Mouse (Mus musculus) heart, embryonic 16.5 days (tissue): ENCODE measurements around the gene Gm49318. TPM values are rescaled to one million over a fixed set of nuclear protein-coding genes. Genes with fewer than 3 reads are reported as not detected.

Experiments used
- ATAC-seq: fragments of 200-750 bp; cut with Nextera tagmentation; replicated peaks from 2 replicates; pipeline ENCODE4 v1.8.0; 2017; ENCODE audit warnings: moderate number of reproducible peaks; ENCODE audit not compliant: insufficient read depth, low FRiP score; ENCODE audit errors: extremely low read depth
- H3K27ac ChIP-seq: fragments of 300-500 bp; sonication (generic); 2 replicates; pipeline ENCODE4 v1.5.1; 2014; ENCODE audit warnings: mild to moderate bottlenecking, low read length, control low read depth, moderate library complexity
- H3K27me3 ChIP-seq: fragments of 300-500 bp; sonication (generic); 2 replicates; pipeline ENCODE4 v1.6.1; 2014; ENCODE audit warnings: low read length, mixed read lengths; ENCODE audit not compliant: control insufficient read depth, insufficient read depth
- H3K36me3 ChIP-seq: fragments of 300-500 bp; sonication (generic); 2 replicates; pipeline ENCODE4 v1.6.1; 2014; ENCODE audit not compliant: control insufficient read depth, insufficient read depth
- H3K4me1 ChIP-seq: fragments of 300-500 bp; sonication (generic); 2 replicates; pipeline ENCODE4 v1.6.1; 2014; ENCODE audit warnings: low read length, mixed read lengths; ENCODE audit not compliant: control insufficient read depth, insufficient read depth
- H3K4me2 ChIP-seq: fragments of 300-500 bp; sonication (generic); 2 replicates; pipeline ENCODE4 v1.6.1; 2014; ENCODE audit warnings: low read depth, mild to moderate bottlenecking, control low read depth, low read length
- H3K4me3 ChIP-seq: fragments of 300-500 bp; sonication (generic); 2 replicates; pipeline ENCODE4 v1.5.1; 2014; ENCODE audit warnings: mild to moderate bottlenecking, control low read depth, low read length
- H3K9ac ChIP-seq: fragments of 300-500 bp; sonication (generic); 2 replicates; pipeline ENCODE4 v1.6.1; 2014; ENCODE audit warnings: low read length, control low read depth
- H3K9me3 ChIP-seq: fragments of 300-500 bp; sonication (generic); replicated peaks from 2 replicates; pipeline ENCODE4 v1.6.1; 2016; ENCODE audit warnings: low read length; ENCODE audit not compliant: control insufficient read depth
- WGBS: fragments of 180-500 bp; shearing (Covaris S2); extraction: QIAGEN DNeasy Blood & Tissue Kit; methylation state at CpG from one replicate; pipeline ENCODE4 v1.1.7; 2014; 5-methylcytosine and 5-hydroxymethylcytosine counted together
- microRNA-seq: library from miRNA; unstranded; fragments of <30 nt; microRNA quantifications from one replicate; pipeline ENCODE4, GENCODE M21; 2017
- polyA plus RNA-seq: library from polyadenylated mRNA; unstranded; fragments of >200 nt; fragmentation: Nextera tagmentation; extraction: Ambion mirVana; gene quantifications from 2 replicates; pipeline ENCODE4 v1.2.1, GENCODE M21; 2015

Gm49318 gene
- polyA plus RNA-seq, 1 experiment from 2014 or later, result not detected

- peaks cover 12% of the 10 kb centered on the region for H3K4me1 ChIP-seq
- H3K4me3 ChIP-seq, result no peak overlapping the region
- no peak overlapping the region for H3K9ac ChIP-seq
- no peak overlapping the region for H3K4me2 ChIP-seq
- 88% methylated on average over 6 of the region's 6 CpGs for WGBS
- ATAC-seq, result no peak
- H3K36me3 ChIP-seq, result peaks cover 3% of the 10 kb centered on the region; the same call in 1 of the 2 replicates
- H3K27ac ChIP-seq, result no peak overlapping the region
- H3K9me3 ChIP-seq, result peaks cover 3% of the 10 kb centered on the region; the same call in 1 of the 2 replicates
- peaks cover 4% of the 10 kb centered on the region for H3K27me3 ChIP-seq
Observed at GRCm38 (mm10) chr9:22000296-22000695, 70.8 kb downstream of the Gm49318 start.

GRCm38 (mm10) chr9:21996178-21996867 is 74.7 kb downstream of the Gm49318 start:
- Histone ChIP-seq H3K4me1 (no peaks in the 10 kb centered on the region), H3K9me3 (peaks cover 3% of the 10 kb centered on the region; the same call in 1 of the 2 replicates), H3K4me2 (no peak overlapping the region), H3K27me3 (peaks cover 25% of the 10 kb centered on the region), H3K9ac (no peak overlapping the region), H3K4me3 (no peak overlapping the region), H3K27ac (no peak overlapping the region), H3K36me3 (no peaks in the 10 kb centered on the region)
- WGBS, result 75% methylated on average over 3 of the region's 3 CpGs
- ATAC-seq, result no peak

- no peak for ATAC-seq
- Histone ChIP-seq H3K36me3 (no peaks in the 10 kb centered on the region), H3K27me3 (peaks cover 59% of the 10 kb centered on the region), H3K9me3 (peaks cover 3% of the 10 kb centered on the region; the same call in 1 of the 2 replicates), H3K27ac (no peak overlapping the region), H3K9ac (no peak overlapping the region), H3K4me1 (peaks cover 13% of the 10 kb centered on the region), H3K4me3 (no peak overlapping the region), H3K4me2 (no peak overlapping the region)
- 63% methylated on average over 4 of the region's 4 CpGs for WGBS
Observed at GRCm38 (mm10) chr9:21992227-21992626, 78.8 kb downstream of the Gm49318 start.

GRCm38 (mm10) chr9:21989230-21990110 is 81.6 kb downstream of the Gm49318 start, which contains the start of gene Rgl3:
Gene Rgl3 (minus strand): TSS chr9:21989446.
- Histone ChIP-seq H3K9me3 (no peaks in the 10 kb centered on the region), H3K27me3 (peaks cover 73% of the 10 kb centered on the region), H3K36me3 (no peaks in the 10 kb centered on the region), H3K4me1 (peaks cover 13% of the 10 kb centered on the region), H3K4me3 (peak within 1 kb of the TSS; percentile 56), H3K4me2 (peak within 1 kb of the TSS; percentile 75), H3K27ac (no peak within 1 kb of the TSS), H3K9ac (peak within 1 kb of the TSS; percentile 64)
- peak; percentile 67 for ATAC-seq
- WGBS, result 2% methylated on average over 42 of the region's 42 CpGs

- Histone ChIP-seq H3K4me2 (peak overlapping the region; percentile 75), H3K9me3 (no peaks in the 10 kb centered on the region), H3K9ac (peak overlapping the region; percentile 64), H3K36me3 (no peaks in the 10 kb centered on the region), H3K27me3 (peaks cover 73% of the 10 kb centered on the region), H3K4me3 (peak overlapping the region; percentile 56), H3K27ac (no peak overlapping the region), H3K4me1 (peaks cover 13% of the 10 kb centered on the region)
- ATAC-seq, result no peak
- WGBS, result 2% methylated on average over 32 of the region's 32 CpGs
Observed at GRCm38 (mm10) chr9:21988421-21989101, 82.5 kb downstream of the Gm49318 start.

- peak overlapping the region; percentile 56 for H3K4me3 ChIP-seq
- WGBS, result 6% methylated on average over 36 of the region's 36 CpGs
Observed at GRCm38 (mm10) chr9:21987592-21988342, 83.3 kb downstream of the Gm49318 start.

More at GRCm38 (mm10) chr9:21987592-21988342, 83.3 kb downstream of the Gm49318 start:
- Histone ChIP-seq H3K9me3 (no peaks in the 10 kb centered on the region), H3K4me1 (peaks cover 13% of the 10 kb centered on the region), H3K9ac (no peak overlapping the region), H3K27ac (no peak overlapping the region), H3K27me3 (peaks cover 70% of the 10 kb centered on the region), H3K36me3 (no peaks in the 10 kb centered on the region), H3K4me2 (peak overlapping the region; percentile 75; the same call in 1 of the 2 replicates)
- ATAC-seq, result no peak

Small RNA genes within 50 kb of the gene (microRNA-seq; reads per million reads assigned to microRNA genes)
- gene Mir7084, result 0.98 reads per million

Other genes starting within 250 kb of the Gm49318 start
- 1.7 and 2.4 TPM in 2 replicates for gene Angptl8, start 235.7 kb downstream of the Gm49318 start, polyA plus RNA-seq
- gene Dock6, start 218.6 kb downstream of the Gm49318 start, polyA plus RNA-seq, result 45.2 and 46.2 TPM in 2 replicates
- 10.8 and 11.4 TPM in 2 replicates for gene Rab3d, start 153.1 kb downstream of the Gm49318 start, polyA plus RNA-seq
- gene Ccdc159, start 143.8 kb downstream of the Gm49318 start, polyA plus RNA-seq, result 2.3 and 2.7 TPM in 2 replicates
- gene Tmem205, start 143.7 kb downstream of the Gm49318 start, polyA plus RNA-seq, result 39.1 and 45.3 TPM in 2 replicates
- 3.2 and 4.3 TPM in 2 replicates for gene Plppr2, start 134.2 kb downstream of the Gm49318 start, polyA plus RNA-seq
- 4.4 and 4.9 TPM in 2 replicates for gene Swsap1, start 115.5 kb downstream of the Gm49318 start, polyA plus RNA-seq
- 3.6 TPM in 2 replicates for gene Epor, start 107.8 kb downstream of the Gm49318 start, polyA plus RNA-seq
- 2.6 and 3.0 TPM in 2 replicates for gene Rgl3, start 81.8 kb downstream of the Gm49318 start, polyA plus RNA-seq
- gene Ccdc151, start 68.6 kb downstream of the Gm49318 start, polyA plus RNA-seq, result 0.45 and 1.1 TPM in 2 replicates
- gene Prkcsh, start 68.5 kb downstream of the Gm49318 start, polyA plus RNA-seq, result 72.7 and 76.8 TPM in 2 replicates
- 0.21 and 0.29 TPM in 2 replicates for gene Elavl3, start 19.2 kb downstream of the Gm49318 start, polyA plus RNA-seq
- gene Zfp653, start 117 bp upstream of the Gm49318 start, polyA plus RNA-seq, result 10.4 and 10.7 TPM in 2 replicates
- 68.8 and 73.1 TPM in 2 replicates for gene Ecsit, start 14.2 kb upstream of the Gm49318 start, polyA plus RNA-seq
- gene Cnn1, start 28.0 kb upstream of the Gm49318 start, polyA plus RNA-seq, result 140 and 164 TPM in 2 replicates
- 111 and 117 TPM in 2 replicates for gene Elof1, start 45.9 kb upstream of the Gm49318 start, polyA plus RNA-seq
- gene Acp5, start 64.5 kb upstream of the Gm49318 start, polyA plus RNA-seq, result 5.5 and 8.7 TPM in 2 replicates
- gene Pigyl, start 85.6 kb upstream of the Gm49318 start, polyA plus RNA-seq, result 49.0 and 49.8 TPM in 2 replicates
- gene Zfp872, start 116.8 kb upstream of the Gm49318 start, polyA plus RNA-seq, result 0.22 and 0.26 TPM in 2 replicates
- 21.7 and 22.0 TPM in 2 replicates for gene Zfp809, start 154.5 kb upstream of the Gm49318 start, polyA plus RNA-seq
- gene Zfp599, start 188.6 kb upstream of the Gm49318 start, polyA plus RNA-seq, result 4.3 and 4.4 TPM in 2 replicates
- 13.3 and 14.7 TPM in 2 replicates for gene Zfp810, start 236.4 kb upstream of the Gm49318 start, polyA plus RNA-seq